Mouse (Mus musculus): Measurements from ENCODE around the gene Lsr. TPM values are rescaled to one million over a fixed set of nuclear protein-coding genes. Genes with fewer than 3 reads are reported as not detected.

Gene Lsr
- 4.6 TPM for polyA plus RNA-seq (2017; shearing (Covaris generic))

DNA sequence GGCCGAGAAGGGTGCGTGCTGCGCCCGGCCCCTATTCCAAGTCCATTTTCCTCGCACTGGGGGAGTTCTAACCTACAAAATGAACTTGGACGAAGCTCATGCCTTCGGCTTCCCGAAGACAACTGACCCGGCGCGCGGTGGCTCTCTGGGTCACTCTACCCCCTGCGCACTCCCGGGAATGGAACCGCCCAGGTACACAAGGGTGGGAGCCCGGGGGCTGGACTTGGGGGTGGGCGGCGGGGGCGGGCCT lies at the start of gene Lsr:
TSS of gene Lsr (minus strand) at position 214 of the 250 bp plus-strand sequence.

DNA sequence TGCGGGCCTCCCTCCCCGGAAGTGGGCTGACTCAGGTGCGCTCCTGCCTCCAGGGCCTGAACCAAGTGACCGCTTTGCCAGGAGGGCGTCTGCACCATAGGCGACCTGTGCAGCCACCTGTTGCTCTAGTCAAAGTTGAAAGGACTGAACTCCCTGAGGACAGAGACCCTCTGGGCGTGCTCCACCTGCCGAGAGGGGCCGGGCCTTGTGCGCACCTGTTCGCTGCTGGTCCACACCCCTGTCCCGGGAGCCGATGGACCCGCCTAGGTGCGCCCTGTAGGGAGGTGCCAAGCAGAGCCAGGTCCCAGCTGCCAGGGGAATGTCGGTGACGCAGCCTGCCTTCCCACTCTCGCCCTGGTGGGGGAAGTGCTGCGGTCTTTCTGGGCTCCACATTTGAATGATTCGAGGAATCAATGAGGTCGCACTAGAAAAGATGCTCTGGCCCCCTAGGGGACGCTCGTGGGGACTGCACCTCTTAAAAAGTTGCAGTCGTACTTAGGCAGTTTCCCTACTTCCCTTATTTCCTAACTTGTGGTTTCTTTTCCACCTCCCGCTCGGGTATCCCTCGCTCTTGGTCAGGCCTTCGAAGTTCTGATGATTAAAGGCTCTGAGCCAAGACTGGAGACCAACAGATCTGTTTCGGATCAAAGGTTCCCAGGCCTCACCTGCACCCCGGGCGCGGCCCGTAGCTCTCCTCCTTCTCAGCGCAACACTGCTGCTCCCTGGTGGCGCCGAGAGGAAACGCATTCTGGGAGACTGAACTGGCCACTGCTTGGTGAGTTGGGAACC lies 431 bp upstream of the Lsr start, which contains the start of gene Fam187b:
TSS of gene Fam187b (plus strand) at position 290 of the 789 bp plus-strand sequence.

DNA sequence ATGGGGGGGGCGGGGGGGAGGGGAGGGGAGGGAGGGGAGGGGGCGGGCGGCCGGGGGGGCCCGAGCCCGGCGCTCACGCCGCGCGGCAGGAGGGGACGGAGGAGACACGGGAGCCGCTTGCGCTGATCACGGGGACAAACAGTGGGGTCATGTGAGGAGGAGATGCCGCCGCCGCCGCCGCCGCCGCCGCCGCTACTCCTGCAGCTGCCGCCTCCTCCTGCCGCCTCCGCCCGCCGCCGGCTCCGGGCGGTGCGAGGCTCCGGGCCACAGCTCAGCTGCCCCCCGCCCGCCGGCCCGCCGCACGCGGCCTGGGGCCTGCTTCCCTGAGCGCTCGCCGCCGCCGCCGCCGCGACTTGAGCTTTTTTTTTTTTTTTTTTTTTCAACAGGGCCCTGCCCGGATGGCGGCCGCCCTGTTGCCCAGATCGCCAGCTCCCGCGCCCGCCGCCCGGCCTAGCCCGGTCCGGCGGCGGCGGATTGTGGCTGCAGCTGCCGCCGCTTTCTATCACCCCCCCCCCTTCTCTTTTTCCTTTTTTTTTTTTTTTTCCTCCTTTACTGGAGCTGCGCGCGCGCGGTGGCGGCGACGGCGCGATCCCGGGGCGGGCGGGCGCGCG lies 16.4 kb downstream of the Lsr start, which contains the start of gene Usf2:
TSS of gene Usf2 (minus strand) at position 48 of the 611 bp plus-strand sequence.

DNA sequence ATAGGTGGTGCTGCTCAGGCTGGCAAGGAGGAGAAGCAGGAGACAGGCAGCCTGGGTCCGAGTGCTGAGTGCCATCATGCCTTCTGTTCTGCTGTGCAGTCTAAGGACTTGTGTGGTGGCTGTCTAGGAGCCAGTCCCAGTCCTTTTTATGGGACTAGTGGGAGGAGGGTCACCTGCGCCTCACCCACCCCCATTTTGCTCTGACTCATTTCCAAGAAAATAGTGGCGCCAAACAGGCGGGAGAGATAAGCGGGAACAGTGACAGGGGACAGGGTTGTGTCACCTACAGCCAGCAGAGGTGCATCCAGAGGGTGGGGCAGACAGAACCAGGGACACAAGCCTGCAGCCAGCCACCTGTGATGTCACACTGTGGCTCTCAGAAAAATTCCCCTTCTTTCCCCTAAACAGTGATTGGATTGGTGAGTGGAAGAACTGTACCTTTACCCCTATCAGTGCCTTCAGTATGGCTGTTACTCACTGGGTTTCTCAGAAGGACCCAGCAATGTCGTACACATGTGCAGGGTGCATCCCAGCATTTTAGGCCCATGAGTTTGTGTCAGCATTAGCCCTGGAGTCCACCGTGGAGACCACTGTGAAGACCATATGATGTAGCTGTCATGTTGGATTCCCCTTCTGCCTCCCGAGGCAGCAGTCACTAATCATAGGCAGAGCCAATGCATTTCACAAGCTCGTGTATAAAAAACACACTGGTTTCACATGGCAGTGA lies 29.2 kb downstream of the Lsr start, which contains the start of gene Hamp:
TSS of gene Hamp (minus strand) at position 124 of the 727 bp plus-strand sequence.

DNA sequence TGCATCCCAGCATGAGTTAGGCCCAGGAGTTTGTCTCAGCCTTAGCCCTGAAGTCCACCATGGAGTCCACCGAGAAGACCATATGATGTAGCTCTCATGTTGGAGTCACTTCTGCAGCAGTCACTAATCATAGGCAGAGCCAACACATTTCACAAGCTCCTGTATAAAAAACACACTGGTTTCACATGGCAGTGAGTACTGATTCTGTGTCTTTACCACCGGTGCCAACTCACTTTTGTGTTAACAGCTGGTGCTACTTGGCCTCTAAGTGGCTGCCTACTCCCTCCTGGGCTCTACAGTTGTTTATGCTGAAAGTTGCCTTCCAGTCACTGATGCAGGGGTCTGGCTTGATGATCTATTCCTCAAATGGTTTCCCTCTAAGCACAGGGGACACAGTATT lies 48.7 kb downstream of the Lsr start, which contains the start of gene Hamp2:
TSS of gene Hamp2 (minus strand) at position 101 of the 400 bp plus-strand sequence.

DNA sequence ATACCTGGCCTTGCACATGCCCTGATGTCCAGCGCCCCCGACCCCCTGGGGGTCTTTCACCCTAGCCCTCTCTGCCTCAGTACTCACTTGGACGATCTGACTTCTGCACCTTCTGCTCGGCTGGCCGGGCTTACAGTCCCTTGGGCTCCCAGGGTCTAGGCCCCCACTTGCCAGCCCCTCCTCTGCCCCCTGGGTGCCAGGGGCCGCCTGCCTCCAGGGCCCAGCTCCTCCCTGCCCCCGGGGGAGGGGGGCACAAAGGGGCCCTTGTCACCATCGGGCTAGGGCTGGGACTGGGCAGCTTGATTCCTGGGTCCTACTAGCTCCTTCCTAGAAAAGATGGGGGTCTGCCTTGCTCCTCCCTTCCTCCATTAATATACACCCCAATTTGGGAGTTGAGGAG lies 58.5 kb downstream of the Lsr start, which contains the start of gene Mag:
TSS of gene Mag (minus strand) at position 142 of the 400 bp plus-strand sequence.

Other genes starting within 250 kb of the Lsr start
- 116 TPM for gene Tmem147, start 243.9 kb downstream of the Lsr start, polyA plus RNA-seq (2017; shearing (Covaris generic))
- 0.36 TPM for gene Gapdhs, start 229.8 kb downstream of the Lsr start, polyA plus RNA-seq (2017; shearing (Covaris generic))
- 1.1 TPM for gene Sbsn, start 222.0 kb downstream of the Lsr start, polyA plus RNA-seq (2017; shearing (Covaris generic))
- not detected for gene Dmkn, start 209.7 kb downstream of the Lsr start, polyA plus RNA-seq (2017; shearing (Covaris generic))
- gene Krtdap, start 185.6 kb downstream of the Lsr start, polyA plus RNA-seq (2017; shearing (Covaris generic)): not detected
- 0.26 TPM for gene Ffar2, start 149.7 kb downstream of the Lsr start, polyA plus RNA-seq (2017; shearing (Covaris generic))
- gene Ffar3, start 117.3 kb downstream of the Lsr start, polyA plus RNA-seq (2017; shearing (Covaris generic)): not detected
- 0.07 TPM for gene Ffar1, start 111.9 kb downstream of the Lsr start, polyA plus RNA-seq (2017; shearing (Covaris generic))
- 4.2 TPM for gene Cd22, start 93.1 kb downstream of the Lsr start, polyA plus RNA-seq (2017; shearing (Covaris generic))
- gene Mag, start 58.6 kb downstream of the Lsr start, polyA plus RNA-seq (2017; shearing (Covaris generic)): 0.12 TPM
- not detected for gene Hamp2, start 48.8 kb downstream of the Lsr start, polyA plus RNA-seq (2017; shearing (Covaris generic))
- not detected for gene Hamp, start 29.4 kb downstream of the Lsr start, polyA plus RNA-seq (2017; shearing (Covaris generic))
- gene Usf2, start 16.7 kb downstream of the Lsr start, polyA plus RNA-seq (2017; shearing (Covaris generic)): 11.1 TPM
- gene Fam187b, start 326 bp upstream of the Lsr start, polyA plus RNA-seq (2017; shearing (Covaris generic)): 0.59 TPM
- 1,672 TPM for gene Fxyd5, start 69.0 kb upstream of the Lsr start, polyA plus RNA-seq (2017; shearing (Covaris generic))
- gene Fxyd7, start 78.0 kb upstream of the Lsr start, polyA plus RNA-seq (2017; shearing (Covaris generic)): 0.49 TPM
- gene Fxyd1, start 83.7 kb upstream of the Lsr start, polyA plus RNA-seq (2017; shearing (Covaris generic)): not detected
- not detected for gene Lgi4, start 85.9 kb upstream of the Lsr start, polyA plus RNA-seq (2017; shearing (Covaris generic))
- not detected for gene Fxyd3, start 103.2 kb upstream of the Lsr start, polyA plus RNA-seq (2017; shearing (Covaris generic))
- gene Hpn, start 141.8 kb upstream of the Lsr start, polyA plus RNA-seq (2017; shearing (Covaris generic)): 5.9 TPM
- gene Scn1b, start 153.5 kb upstream of the Lsr start, polyA plus RNA-seq (2017; shearing (Covaris generic)): 0.68 TPM
- 360 TPM for gene Gramd1a, start 182.4 kb upstream of the Lsr start, polyA plus RNA-seq (2017; shearing (Covaris generic))

All from CD4-positive, CD25-positive, alpha-beta regulatory T cell (primary cell).